Mouse (Mus musculus) lung, postnatal 36 days (tissue): ENCODE measurements around the gene Foxk1.

Experiments
- DNase-seq: peaks from one replicate; pipeline ENCODE4 v3.0.0; 2022; ENCODE audit warnings: mixed read lengths

The Foxk1 gene

DNA sequence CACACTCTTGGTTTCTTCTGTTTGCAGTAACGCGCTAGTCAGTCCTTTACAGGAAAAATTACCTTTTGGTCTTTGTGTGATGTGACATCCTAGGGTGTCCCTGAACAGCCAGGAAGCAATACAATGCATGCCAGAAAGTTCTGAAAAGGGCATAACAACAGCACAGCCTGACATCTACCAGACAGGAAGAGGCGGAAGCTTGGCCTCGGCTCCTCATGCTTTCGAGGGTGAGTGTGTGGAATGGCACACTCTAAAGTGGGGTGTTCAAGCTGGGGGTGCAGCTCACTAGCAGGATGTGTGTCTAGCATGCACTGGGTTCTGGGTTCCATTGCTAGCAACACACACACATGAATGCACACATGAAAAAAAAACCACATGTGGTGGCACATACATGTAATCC lies 9.6 kb upstream of the Foxk1 start:
- DNase-seq: no peak

DNA sequence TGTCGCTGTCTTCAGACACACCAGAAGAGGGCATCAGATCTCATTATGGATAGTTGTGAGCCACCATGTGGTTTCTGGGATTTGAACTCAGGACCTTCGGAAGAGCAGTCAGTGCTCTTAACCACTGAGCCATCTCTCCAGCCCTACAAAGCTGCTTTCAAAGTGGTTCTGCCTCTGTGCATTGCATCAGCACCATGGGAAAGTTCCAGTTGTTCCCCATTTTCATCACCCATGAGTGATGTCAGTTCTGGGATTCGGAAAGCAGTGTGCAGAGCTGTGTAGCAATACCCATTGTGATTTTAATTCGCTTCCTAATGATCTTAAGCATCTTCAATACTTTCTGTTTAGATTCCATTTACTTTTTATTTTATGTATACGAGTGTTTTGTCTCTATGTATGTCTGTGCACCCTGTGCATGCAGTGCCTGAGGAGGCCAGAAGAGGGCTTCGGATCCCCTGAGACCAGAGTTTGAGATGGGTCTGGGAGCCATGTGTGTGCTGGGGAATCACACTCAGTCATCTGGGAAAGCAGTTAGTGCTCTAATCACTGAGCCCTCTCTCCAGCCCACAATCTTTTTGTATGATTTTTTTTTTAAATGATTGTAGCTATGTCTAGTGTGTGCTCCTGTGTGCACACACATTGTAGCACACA lies 6.6 kb upstream of the Foxk1 start:
- DNase-seq: peak; percentile 42

DNA sequence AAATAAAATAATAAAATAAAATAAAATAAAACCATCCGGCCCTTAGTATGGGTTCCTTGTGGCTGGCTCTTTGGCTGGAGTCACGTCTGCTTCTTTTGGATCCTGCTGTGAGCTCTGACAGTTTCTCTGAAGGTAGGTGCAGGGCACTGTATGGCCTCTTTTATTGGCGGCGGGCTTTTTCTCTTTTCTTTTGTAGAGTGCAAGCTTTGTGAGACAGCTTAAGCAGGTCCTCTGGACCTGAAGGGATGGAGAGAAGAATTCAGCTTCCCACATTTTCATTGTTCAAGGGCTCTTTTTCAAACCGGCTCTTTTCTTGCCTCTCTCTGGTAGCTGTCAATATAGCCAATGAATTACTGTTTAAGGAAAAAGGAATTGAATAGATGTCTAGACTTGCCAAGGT lies 5.4 kb upstream of the Foxk1 start:
- no peak for DNase-seq

DNA sequence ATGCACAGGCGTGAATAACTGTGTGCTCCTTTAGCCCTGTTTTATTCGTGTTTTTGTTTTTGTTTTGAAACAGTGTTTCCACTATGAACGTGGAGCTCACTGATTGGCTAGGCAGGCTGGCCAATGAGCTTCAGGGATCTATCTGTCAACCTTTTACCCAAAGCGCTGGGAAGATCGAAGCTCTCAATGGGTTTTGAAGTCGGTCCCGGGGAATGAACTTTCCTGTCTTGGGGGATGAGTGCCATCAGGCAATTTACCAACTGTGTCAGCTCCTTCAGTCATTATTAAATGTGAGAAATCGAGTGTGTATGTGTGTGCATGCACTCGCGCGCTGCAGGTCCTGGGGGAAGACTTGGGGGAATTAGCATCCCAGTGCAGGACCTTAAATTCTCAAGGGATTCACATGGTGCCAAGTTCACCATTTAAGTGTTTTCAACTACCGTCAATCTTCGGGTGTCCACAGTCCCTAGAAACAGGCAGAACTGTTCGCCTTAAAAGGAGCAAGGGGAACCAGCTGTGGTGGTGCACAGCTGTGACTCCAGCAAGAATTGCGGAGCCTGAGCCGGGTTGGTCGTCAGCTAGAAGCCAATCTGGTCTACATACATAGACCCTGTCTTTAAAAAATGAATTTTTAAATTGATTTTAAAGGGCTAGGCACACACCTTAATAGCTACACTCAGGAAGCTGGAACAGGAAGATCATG lies 965 bp upstream of the Foxk1 start:
- peak; percentile 49 for DNase-seq

DNA sequence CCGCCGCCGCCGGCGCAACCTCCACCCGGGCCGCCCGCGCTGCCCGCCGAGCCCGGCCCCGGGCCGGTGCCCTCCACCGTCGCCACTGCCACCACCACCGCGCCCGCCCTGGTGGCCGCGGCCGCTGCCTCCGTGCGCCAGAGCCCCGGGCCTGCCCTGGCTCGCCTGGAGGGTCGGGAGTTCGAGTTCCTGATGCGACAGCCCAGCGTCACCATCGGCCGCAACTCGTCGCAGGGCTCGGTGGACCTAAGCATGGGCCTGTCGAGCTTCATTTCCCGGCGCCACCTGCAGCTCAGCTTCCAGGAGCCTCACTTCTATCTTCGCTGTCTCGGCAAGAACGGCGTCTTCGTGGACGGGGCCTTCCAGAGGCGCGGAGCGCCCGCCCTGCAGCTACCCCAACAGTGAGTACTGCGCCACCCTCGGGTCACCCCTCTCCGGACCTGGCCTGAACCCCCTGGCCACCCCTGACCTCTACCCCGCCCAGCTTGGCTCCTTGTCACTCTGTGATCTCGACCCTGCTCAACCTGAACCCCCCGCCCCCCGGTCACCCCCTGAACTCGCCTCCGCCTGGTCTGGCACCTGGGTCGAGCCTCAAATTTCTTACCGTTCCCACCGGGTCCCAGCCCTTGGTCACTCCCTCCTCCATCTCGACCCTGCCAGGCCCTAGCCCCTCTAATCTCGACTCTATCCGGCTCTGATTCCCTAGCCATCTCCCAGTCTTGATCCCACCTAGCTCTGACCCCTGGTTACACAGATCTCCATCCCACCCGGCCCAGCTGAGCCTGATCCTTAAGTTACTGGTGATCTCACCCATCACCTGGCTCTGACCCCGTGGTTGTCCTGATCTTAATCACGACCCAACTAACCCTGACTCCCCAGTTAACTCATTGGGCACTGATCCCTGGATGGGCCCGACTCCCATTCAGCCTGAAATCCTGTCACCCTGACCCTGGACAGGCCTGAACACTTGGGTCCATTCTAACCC lies 636 bp downstream of the Foxk1 start:
- DNase-seq: peak; percentile 51

DNA sequence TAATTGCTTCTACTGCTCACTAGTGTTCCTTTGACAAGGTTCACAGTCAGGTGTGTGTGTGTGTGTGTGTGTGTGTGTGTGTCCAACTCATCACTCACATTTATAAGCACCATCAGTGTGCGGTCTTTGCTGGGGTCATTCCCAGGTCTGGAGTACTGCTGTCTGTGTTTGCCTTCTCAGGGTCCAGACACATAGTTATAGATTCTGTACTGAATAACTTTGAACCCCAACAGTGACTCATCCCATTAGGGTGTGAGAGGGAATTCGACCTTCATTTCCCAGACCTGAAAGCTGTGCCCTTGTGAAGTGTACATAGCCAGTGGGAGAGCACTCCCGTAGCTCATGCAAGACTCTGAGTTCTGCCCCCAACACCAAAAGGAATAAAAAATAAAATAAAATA lies 2.4 kb downstream of the Foxk1 start:
- no peak for DNase-seq

DNA sequence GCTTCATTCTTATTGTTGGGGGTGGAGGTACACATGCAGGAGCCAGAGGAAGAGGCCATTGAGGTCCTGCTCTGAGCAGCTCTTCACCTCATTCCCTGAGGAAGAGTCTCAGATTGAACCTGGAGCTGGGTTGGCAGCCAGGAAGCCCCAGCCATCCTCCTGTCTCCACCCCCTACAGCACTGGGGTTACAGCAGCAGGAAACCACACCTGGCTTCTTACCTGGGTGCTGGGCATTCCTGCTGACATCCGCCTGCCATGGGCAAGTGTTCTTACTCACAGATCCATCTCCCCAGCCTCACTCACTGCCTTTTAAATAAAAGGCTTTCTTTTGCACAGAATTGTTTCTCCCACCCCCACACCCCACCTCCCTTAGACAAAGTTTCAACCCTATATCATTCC lies 3.0 kb downstream of the Foxk1 start:
- DNase-seq: no peak

DNA sequence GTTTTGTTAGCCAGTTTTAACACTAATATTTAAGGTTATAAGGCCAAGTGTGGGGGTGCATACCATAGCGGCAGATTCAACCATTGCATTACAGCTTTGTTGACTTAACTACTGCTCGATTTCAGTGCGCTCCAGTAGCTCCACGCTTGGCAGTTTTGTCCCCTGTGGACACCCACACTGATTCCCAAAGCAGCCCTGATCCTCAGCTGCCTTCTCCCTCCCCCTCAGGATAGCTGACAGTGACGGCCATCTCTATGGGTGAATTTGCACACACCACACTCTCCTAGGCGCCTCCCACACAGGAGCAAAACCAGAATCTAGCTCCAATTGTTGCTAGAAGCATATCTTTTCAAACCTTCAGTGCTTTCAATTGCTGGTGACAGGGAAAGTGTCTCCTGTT lies 4.1 kb downstream of the Foxk1 start:
- no peak for DNase-seq

DNA sequence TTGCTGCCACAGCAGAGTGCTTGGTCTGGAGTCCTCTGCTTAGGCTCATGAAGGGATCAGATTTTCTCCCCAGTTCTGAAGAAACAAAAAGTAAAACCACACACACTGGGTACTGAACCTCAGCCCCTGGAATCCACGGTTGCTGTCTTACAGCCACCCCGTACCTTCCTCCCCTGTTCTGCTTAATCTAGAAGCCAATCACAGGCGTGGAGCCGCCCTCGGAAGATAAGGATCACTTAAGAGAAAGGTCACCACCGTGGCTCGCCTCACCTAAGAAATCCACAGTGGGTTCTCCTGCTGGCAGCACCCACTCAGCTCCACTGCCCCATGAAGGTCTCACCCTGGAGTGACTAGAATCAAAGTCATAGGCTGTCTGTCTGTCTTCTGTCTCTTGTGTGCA lies 5.1 kb downstream of the Foxk1 start:
- DNase-seq: no peak

DNA sequence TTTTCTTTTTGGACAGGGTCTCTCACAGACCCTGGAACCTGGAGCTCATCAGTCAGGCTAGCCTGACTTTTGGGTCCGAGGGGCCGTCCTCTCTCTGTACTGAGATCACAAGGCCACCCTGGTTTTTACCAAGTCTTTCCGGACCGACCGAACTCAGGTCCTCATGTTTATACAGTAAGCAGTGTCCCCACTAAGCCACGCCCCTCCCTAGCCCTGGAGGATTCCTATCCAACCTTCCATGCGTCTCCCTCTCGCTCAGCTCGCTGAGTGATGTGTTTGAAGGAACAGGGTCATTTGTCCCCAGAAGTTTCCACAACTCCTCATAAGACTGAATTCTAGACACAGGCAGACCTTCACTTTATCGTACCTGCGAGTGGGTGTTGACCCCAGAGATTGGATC lies 5.6 kb downstream of the Foxk1 start:
- no peak for DNase-seq

DNA sequence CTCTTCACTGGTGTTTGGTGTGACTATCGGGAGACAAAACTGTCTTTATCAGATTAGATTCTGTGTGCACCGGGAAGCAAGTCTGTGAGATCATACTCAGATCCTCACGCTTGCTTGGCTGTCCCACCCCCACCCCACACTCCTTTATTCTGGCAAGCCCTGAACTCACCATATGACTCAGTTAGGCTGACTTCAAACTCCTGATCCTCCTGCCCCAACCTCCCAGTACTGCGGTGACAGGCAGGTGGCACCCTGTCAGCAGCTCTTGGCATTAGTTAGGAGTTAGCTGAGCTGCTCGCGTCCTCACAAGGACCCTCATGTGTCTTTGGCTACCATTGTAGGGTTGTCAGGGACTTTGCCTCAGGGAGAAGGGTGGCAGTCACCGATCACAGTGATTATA lies 6.1 kb downstream of the Foxk1 start:
- DNase-seq: no peak

DNA sequence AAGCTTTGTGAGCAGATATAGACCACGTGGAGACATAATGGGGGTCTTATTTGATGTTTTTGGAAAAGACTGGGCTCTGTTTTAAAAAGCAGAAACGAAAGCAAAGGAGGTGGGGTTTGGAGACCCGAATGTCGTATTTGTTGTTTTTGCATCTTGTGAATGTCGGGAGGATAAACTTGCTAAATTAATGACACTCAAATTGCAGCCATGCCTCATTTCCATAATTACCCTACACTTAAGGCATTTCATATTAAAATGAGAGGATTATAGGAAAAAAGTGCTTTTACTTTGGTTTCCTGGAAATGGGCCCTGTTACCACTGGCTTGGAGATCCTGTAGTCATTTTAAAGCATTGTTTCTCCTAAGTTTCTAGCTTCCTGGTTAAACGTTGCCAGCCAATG lies 7.9 kb downstream of the Foxk1 start:
- no peak for DNase-seq

DNA sequence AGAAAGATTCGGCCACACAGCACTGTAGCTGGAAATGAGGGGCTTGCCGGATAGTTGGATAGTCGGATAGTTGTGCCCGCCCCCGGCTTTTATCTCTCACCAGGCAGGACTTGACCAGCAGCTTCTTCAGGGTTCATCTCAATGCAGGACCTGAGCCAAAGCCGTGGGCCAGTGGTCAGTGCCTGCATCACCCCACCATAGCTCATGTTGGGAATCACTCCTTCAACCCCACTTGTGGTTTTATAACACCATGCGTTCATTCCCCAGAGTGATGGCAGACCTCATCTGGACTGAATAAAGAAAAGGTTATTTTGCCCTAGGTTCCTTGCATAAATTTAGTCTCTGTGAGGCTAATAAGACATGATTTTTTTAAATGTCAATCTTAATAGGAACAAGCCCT lies 9.1 kb downstream of the Foxk1 start:
- DNase-seq: no peak

DNA sequence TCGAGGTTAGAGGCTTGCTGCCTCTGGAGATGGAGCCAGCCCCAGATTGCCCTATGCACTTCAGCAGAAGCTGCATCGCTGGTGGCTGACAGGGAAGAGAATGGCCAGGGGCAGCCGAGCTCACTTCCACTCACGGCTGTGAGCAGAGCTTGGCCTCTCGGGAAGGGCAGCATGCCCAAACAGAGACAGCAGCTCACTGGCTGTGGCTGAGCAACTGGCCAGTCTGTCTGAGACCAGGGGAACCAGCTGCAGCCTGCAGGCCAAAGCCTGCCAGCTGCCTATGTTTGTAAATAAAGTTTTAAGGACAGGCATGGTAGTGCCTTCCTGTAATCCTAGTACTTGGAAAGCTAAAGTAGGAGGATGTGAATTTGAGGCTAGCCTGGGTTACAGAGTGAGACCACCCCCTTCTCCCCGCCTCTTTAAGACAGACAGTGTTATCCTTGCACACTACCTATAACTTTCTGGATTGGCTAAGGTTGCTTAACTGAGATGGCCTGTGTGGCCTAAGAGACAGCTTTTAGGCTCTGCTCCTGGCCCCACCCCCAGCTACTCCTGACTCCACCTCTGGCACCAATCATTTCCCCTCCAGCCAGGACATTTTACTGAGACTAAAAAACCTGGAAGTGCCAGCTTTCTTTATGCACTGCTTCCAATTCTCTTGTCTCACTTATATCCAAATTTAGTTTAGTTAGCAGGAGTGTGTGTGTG lies 11.5 kb downstream of the Foxk1 start:
- peak; percentile 72 for DNase-seq

DNA sequence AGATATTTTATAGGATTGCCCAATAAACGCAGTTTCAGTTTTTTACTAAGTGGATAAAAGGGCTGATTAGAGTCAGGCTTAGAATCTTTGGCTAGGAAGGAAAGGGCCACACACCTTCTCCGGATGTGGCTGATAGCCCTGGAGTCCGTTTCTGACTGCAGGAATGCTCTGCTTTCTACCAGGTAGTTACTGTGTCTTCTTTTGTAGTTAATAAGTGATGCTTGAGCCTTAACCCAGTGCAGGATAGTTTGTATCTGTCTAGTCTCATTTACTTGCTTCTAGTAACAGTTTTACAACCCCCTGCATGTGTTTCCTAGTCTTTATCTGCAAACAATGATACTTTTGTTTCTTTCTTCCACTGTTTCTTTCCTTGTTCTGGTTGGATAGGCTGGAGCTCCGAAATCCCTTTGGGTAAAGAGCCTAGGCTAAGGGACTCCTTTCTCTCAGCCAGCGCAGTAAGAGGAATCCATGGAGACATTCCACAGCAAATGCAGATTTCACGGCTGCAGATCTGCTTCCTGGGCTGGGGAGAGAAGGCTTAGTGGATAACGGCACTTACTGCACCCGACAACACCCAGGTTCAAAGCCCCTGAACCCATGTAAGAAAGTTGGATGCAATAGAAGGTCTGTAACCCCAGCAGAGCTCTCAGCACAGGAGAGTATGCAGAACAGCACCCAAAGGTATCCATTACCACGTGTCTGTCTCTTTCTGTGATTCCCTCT lies 12.6 kb downstream of the Foxk1 start:
- no peak for DNase-seq

DNA sequence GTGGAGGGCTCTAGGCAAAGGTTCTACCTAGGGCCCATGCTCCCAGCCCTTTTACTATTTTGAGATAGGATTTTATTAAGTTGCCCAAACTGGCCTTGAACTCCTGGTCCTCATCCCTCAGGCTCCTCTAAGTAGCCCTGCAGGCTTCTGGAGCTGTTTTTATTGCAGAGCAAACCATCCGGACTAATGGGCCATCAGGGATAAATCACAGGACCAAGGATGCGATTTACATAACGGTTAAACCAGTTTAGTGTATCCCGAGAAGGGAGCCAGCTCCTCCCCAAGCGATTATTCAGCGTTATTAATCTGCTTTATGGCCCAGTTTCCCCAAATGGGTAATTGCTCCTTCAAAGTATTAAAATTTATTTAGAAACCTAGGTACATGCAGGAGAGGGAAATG lies 14.1 kb downstream of the Foxk1 start:
- DNase-seq: no peak

DNA sequence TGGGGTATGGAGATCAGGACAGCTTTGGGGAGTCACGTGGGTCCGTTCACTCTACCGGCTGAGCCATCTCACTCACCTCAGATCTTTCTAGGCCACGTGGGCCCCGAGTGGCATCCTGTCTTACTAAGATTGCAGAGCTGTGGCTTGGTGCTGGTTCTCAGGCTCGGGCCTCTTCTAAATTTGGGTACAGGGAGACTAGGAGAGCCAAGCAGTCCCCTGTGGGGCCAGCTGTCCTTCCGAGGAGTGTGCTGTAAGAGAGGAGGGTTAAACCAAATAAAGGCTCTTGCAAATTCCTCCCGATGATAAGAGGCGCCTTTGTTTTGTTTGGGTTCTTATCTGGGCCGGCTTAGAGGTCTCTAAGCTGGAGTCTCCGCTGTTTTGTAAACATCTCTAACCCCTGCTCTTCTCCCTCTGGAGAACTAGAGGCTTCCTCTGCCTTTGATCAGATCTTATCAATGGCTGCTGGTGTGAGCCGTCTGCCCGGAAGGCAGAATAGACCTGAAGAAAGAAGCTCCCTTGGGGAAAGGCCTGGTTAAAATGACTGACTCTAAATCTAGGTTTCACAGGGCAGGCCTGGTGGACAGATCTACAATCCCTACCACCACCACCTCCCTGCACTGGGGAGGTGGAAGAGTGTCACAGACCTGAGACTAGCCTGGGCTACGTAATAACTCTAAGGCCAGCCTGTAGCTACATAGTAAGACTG lies 14.9 kb downstream of the Foxk1 start:
- peak; percentile 56 for DNase-seq

DNA sequence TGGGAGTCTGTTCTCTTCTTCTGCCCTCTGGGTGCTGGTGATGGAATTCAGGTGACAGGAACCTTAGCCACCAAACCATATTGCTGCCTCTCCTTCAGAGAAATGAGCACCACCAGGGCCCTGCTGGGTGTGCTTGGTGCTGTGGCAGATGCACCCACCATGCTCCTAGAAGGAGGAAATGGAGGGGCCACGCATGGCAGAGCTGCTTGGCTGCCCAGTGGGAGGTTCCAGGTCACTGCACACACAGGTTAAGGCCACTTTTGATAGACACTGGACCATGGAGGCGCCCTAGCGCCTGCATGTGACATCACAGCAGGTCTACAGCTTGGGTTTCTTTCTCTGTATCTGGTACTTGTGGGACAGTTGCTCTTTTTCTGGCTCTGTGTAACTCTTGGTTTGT lies 15.8 kb downstream of the Foxk1 start:
- no peak for DNase-seq

DNA sequence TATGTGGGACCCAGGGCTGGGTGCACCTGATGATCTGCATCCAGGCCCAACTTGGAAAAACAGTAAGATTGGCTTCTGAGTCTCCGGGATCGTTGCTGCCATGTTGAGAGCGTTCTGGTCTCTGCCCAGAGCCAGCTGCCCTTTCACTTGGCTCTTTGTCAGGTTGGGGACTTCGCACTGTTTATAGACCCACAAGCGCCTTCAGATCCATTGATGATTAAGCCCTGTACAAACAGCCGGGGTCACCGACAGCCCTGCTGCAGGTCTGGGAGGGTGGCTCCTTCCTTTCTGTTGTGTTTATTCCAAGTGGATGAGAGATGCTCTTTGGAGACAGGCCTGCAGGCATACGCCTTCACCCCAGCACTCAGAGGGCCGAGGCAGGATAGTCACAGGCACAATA lies 16.6 kb downstream of the Foxk1 start:
- DNase-seq: no peak

DNA sequence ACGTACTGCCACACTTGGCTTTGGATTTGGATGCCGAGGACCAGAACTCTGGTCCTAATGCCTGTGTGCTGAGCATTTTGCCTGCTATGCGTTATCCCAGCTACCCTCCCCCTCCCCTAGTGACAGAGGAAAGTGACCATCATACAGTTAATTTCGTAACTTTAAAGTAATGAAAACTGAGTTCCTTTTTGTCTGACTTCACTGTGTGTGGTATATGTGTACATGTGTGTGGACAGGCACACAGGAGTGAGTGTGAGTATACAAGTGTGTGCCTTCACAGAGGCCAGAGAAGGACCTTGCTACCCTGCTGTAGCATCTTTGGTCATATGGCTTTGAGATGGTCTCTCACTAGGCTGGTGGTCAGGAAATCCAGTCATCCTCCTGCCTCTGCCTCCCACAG lies 17.1 kb downstream of the Foxk1 start:
- DNase-seq: no peak

DNA sequence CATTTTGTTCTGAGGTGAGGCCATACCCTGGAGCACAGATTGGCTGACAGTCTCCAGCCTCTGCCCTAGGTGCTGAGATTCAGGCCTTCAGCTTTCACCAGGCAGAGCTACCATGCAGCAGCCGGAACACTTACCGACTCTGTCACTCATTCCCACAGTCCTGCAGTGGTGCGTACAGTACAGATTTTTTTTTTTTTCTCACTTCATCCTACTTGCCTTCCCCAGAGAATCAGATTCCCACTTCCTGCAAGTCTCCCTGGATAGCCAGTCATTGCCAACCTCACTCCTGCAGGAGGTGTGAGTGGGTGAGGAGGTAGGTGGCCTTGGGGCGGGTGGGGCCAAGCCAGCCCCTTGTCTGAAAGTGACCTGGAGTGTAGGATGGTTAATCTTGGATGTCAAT lies 19.0 kb downstream of the Foxk1 start:
- no peak for DNase-seq

DNA sequence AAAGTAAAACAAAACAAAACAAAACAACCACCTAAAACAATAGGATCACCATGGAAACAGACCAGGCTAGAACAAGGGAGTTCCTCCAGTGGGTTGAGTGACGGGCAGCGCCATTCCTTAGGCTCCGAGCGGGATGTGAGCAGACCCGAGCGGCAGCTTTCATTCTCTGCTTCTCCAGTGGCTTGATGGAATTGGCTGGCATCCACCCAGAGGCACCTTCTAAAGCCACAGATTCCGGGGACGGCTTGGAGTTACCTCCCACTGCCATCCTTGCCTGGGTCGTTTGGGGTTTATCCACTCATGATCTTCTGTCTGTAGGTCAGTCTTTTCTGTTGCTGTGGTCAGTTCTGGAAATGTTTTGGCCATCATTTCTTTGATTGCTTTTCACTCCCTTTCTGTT lies 19.6 kb downstream of the Foxk1 start:
- DNase-seq: no peak
